ENCODE assay signal across 10 mouse cellular contexts in the genomic region with DNA sequence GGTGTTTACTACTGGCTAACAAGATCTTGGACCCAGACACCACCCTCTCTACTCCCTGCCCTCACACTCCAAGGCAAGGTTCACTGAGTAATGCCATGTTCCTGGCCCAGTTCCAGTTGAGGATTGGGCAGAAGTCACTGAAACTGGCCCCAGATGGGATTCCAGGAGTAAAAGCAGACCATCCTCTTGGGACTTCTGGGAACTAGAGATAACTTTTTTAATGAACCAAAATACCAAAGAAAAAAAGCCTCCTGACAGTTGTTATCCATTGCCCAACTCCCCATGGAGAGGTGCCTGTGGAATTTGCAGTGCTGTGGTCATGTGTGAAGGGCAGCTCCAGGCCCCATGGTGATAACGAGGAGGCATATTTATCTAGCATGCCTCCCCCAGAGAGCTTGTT.
A peak's percentile ranks its signal among the peaks of the same experiment; 100 is the strongest.
DNase-seq lines count a peak whose midpoint lies in the region; ATAC-seq lines count a peak whose summit lies in the region.
"Had no signal": no experiment of that assay in that cellular context is flagged by ENCODE, and none has a peak within 500 bp of the region (broad histone marks: within the 10 kb centered on the region; RNA-seq: fewer than 3 reads in every experiment).

No protein-coding gene starts in this region.

- H3K4me2 ChIP-seq in forebrain, embryonic 11.5 days (ENCODE audit: low read depth, low read length, severe bottlenecking): no peak overlapping the region
- H3K4me2 ChIP-seq: liver, embryonic 11.5 days had no signal

- peak; percentile 73 for DNase-seq in ovary, adult 18-20 months (ENCODE audit: low spot score)
- DNase-seq in ovary, postnatal 10 days (ENCODE audit: low spot score): no peak
- DNase-seq in heart, adult 8-10 months (ENCODE audit: low spot score): peak; percentile 14
- peak; percentile 76 to 83 for DNase-seq in kidney, adult 8-10 months
- no peak for DNase-seq in forebrain, embryonic 11.5 days (ENCODE audit: low spot score)
- DNase-seq in thymus, postnatal 10 days (ENCODE audit: low spot score in 2 of 2): no peak
- no peak for DNase-seq in urinary bladder, postnatal 10 days (ENCODE audit: low spot score)

- no peak overlapping the region for H3K27ac ChIP-seq in forebrain, embryonic 11.5 days (ENCODE audit: low read depth, low read length)
- H3K27ac ChIP-seq: kidney, postnatal 0 days; macrophage had no signal

- no peaks in the 10 kb centered on the region for H3K4me1 ChIP-seq in forebrain, embryonic 11.5 days (replicated peaks; ENCODE audit: control insufficient read depth, insufficient read depth, low read length)

- no peaks in the 10 kb centered on the region for H3K36me3 ChIP-seq in forebrain, embryonic 11.5 days (ENCODE audit: control insufficient read depth, insufficient read depth, low read length)

- H3K9me3 ChIP-seq in forebrain, embryonic 11.5 days (ENCODE audit: control insufficient read depth, low read length): no peaks in the 10 kb centered on the region

- 53% methylated on average over 1 of the region's 1 CpGs for WGBS in forebrain, embryonic 11.5 days

- H3K9ac ChIP-seq in forebrain, embryonic 11.5 days (ENCODE audit: low read length): no peak overlapping the region

- no peak overlapping the region for H3K4me3 ChIP-seq in forebrain, embryonic 11.5 days (ENCODE audit: low read depth, low read length)

- H3K27me3 ChIP-seq in forebrain, embryonic 11.5 days (ENCODE audit: control insufficient read depth, insufficient read depth, low read length): no peaks in the 10 kb centered on the region

- ATAC-seq in forebrain, embryonic 11.5 days (replicated peaks; ENCODE audit: low FRiP score): no peak

Comparison
In these comparisons a context has a peak if more than half of its experiments do, and no peak if none do; other contexts are left out.
1. DNase-seq: peak in ovary, adult 18-20 months (single experiment), heart, adult 8-10 months (single experiment) and kidney, adult 8-10 months (2 of 2); none in ovary, postnatal 10 days (single experiment), forebrain, embryonic 11.5 days (single experiment), thymus, postnatal 10 days (0 of 2) and urinary bladder, postnatal 10 days (single experiment).